Mouse (Mus musculus) megakaryocyte, embryonic 14.5 days (primary cell): Measurements from ENCODE around the gene Gm5134.

Experiments
- FLI1 ChIP-seq: IDR thresholded peaks from 2 replicates; pipeline ENCODE4 v1.6.1; 2012; ENCODE audit warnings: low read length, inconsistent platforms, mixed read lengths
- GATA1 ChIP-seq: IDR thresholded peaks from 3 replicates; pipeline ENCODE4 v1.6.1; 2012; ENCODE audit warnings: mixed read lengths, low read length, inconsistent platforms, borderline replicate concordance

DNA sequence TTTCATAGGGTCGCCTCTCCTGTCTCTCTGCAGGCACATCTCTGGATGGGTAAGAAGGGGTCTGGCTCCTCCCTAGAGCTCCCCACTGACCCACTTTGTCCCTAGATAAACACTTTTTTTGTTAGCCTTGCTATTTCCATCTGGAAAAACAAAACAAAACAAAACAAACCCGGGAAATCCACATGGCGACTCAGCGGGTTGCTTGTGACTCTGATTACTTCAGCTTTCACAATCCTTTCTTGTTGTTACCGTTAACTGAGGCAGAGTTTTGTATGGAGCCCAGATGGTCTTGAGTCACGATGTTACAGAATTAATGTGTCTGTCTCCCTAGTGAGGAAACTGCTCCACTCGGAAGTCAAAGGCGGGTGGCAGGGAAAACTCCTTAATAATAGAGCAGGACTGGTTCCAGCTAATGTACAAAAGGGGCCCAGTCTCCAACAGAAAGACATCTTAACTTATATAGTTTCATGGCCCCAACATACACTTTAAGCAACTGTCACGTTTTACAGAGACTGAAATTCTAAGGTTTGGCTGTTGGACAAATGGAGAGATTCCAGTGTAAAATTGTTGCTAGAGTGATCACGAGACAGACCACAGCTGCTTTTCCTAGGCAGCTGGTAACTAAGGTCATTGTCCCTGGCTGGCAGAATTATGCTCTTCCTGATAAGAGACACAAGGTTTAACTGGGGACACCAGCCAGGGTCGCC is 10.1 kb upstream of the Gm5134 start:
- TF ChIP-seq GATA1 (no peak), FLI1 (no peak)
